Mouse (Mus musculus): ENCODE results near the gene Pou2f1. TPM values are rescaled to one million over a fixed set of nuclear protein-coding genes. Genes with fewer than 3 reads are reported as not detected.

Gene Pou2f1
- polyA plus RNA-seq, 1 experiment from 2014 or later = 28.0 TPM

GRCm38 (mm10) chr1:166031673-166032547 is 29.4 kb upstream of the Pou2f1 start:
- Histone ChIP-seq H3K4me1 (peaks cover 23% of the 10 kb centered on the region), H3K27ac (replicated peaks) (no peak overlapping the region), H3K36me3 (no peaks in the 10 kb centered on the region), H3K4me3 (no peak overlapping the region), H3K9me3 (replicated peaks) (no peaks in the 10 kb centered on the region), H3K27me3 (ENCODE audit: low read depth, poor library complexity, severe bottlenecking) (no peaks in the 10 kb centered on the region)
- DNase-seq (ENCODE audit: low spot score) = no peak
- 77% methylated on average over 7 of the region's 7 CpGs for WGBS

- peaks cover 13% of the 10 kb centered on the region for H3K4me1 ChIP-seq
- H3K9me3 ChIP-seq (replicated peaks) = no peaks in the 10 kb centered on the region
- no peak for DNase-seq (ENCODE audit: low spot score)
Measured at GRCm38 (mm10) chr1:166023981-166024380, 21.5 kb upstream of the Pou2f1 start.

DNA sequence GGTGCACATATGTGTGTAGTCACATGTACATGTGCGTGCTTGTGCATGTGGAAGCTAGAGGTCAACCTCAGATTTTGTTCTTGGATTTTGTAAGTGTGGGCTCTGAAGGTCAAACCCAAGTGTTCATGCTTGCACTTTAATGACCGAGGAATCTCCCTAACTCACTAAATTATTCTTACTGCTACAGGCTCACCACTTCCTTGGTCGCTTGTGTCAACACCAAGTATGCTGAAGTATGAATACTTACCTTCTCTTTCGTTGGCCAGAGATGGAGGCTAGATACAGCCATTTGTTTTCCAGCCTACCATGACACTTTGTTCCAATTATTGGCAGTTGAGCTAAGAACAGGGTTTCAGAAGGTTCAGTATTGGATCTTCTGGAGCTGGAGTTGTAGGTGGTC is 14.7 kb upstream of the Pou2f1 start:
- DNase-seq (ENCODE audit: low spot score) = no peak
- Histone ChIP-seq H3K4me3 (no peak overlapping the region), H3K36me3 (no peaks in the 10 kb centered on the region), H3K27me3 (ENCODE audit: low read depth, poor library complexity, severe bottlenecking) (no peaks in the 10 kb centered on the region), H3K9me3 (replicated peaks) (no peaks in the 10 kb centered on the region), H3K4me1 (no peaks in the 10 kb centered on the region), H3K27ac (replicated peaks) (no peak overlapping the region)
- WGBS = 89% methylated on average over 4 of the region's 4 CpGs

More at GRCm38 (mm10) chr1:166023981-166024380, 21.5 kb upstream of the Pou2f1 start:
- no peak overlapping the region for H3K27ac ChIP-seq (replicated peaks)
- no peaks in the 10 kb centered on the region for H3K36me3 ChIP-seq
- H3K4me3 ChIP-seq = no peak overlapping the region
- 33% methylated on average over 4 of the region's 4 CpGs for WGBS
- no peaks in the 10 kb centered on the region for H3K27me3 ChIP-seq (ENCODE audit: low read depth, poor library complexity, severe bottlenecking)

DNA sequence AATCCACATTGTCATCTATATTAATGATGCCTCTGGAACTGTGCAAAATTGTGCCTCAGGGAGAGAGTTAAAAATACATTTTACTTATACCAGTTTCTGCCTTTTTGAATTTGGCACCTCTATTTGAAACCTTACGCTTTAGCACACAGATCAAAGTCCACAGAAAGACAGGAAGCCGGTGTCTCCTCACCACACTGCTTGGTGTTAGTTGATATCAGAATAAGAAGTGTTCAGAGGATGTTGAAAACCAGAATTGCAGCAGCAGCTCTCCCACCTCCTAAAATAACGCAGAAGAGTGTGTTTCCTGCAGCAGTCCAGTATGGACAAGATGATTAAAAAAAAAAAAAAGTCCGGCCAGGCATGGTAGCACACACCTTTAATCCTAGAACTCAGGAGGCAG is 13.8 kb upstream of the Pou2f1 start:
- DNase-seq (ENCODE audit: low spot score) = no peak
- no peaks in the 10 kb centered on the region for H3K9me3 ChIP-seq (replicated peaks)
- WGBS = 82% methylated on average over 4 of the region's 4 CpGs

DNA sequence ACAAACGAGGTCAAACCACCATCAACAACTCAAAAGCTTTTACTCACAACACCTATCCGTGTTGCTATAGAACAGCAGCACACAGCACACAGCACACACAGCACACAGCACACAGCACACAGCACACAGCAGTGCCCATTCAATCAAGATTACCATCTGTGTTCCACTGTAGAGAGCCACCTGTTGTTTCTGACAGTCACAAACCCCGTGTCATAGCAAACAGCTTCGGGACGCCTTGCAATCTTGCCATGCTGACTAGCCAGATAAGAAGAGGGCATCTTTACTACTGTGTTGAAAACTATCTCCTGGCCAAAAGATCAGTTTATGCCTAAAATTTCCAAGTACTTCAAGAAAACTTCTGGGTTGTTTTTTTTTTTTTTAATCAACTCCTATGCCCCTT is 12.1 kb upstream of the Pou2f1 start:
- WGBS = 69% methylated on average over 5 of the region's 5 CpGs
- no peaks in the 10 kb centered on the region for H3K27me3 ChIP-seq (ENCODE audit: low read depth, poor library complexity, severe bottlenecking)
- no peak overlapping the region for H3K27ac ChIP-seq (replicated peaks)
- no peaks in the 10 kb centered on the region for H3K4me1 ChIP-seq
- no peak overlapping the region for H3K4me3 ChIP-seq
- H3K9me3 ChIP-seq (replicated peaks) = no peaks in the 10 kb centered on the region
- DNase-seq (ENCODE audit: low spot score) = no peak
- no peaks in the 10 kb centered on the region for H3K36me3 ChIP-seq

More for the DNA sequence above, 13.8 kb upstream of the Pou2f1 start:
- Histone ChIP-seq H3K36me3 (no peaks in the 10 kb centered on the region), H3K27ac (replicated peaks) (no peak overlapping the region), H3K4me3 (no peak overlapping the region), H3K27me3 (ENCODE audit: low read depth, poor library complexity, severe bottlenecking) (no peaks in the 10 kb centered on the region), H3K4me1 (no peaks in the 10 kb centered on the region)

DNA sequence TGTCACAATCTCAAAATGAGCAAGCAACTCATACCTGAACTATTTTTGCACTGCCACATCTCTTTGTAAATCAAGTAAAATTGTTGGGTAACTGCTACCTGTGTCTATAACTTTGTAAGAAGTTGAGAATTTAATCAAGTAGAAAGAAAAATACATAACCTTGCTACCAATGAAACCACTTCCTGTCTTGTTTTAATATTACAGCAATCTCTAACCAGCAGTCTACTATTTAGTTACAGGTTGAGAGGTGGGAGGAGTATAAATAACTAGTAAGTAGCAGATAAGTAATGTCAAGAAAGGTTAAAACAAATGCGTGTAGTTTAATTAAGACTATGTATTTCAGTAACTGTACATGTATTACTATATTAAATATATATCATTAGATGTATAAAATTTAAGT is 7.6 kb upstream of the Pou2f1 start:
- H3K9me3 ChIP-seq (replicated peaks) = no peaks in the 10 kb centered on the region
- no peaks in the 10 kb centered on the region for H3K36me3 ChIP-seq
- H3K27me3 ChIP-seq (ENCODE audit: low read depth, poor library complexity, severe bottlenecking) = no peaks in the 10 kb centered on the region
- 94% methylated on average over 1 of the region's 1 CpGs for WGBS
- H3K4me3 ChIP-seq = no peak overlapping the region
- no peak overlapping the region for H3K27ac ChIP-seq (replicated peaks)
- H3K4me1 ChIP-seq = no peaks in the 10 kb centered on the region
- no peak for DNase-seq (ENCODE audit: low spot score)

GRCm38 (mm10) chr1:166008634-166009350 is 6.3 kb upstream of the Pou2f1 start:
- 92% methylated on average over 5 of the region's 5 CpGs for WGBS
- H3K4me1 ChIP-seq = no peaks in the 10 kb centered on the region
- DNase-seq (ENCODE audit: low spot score) = no peak
- no peak overlapping the region for H3K27ac ChIP-seq (replicated peaks)
- no peaks in the 10 kb centered on the region for H3K9me3 ChIP-seq (replicated peaks)
- no peaks in the 10 kb centered on the region for H3K27me3 ChIP-seq (ENCODE audit: low read depth, poor library complexity, severe bottlenecking)
- no peak overlapping the region for H3K4me3 ChIP-seq
- no peaks in the 10 kb centered on the region for H3K36me3 ChIP-seq

DNA sequence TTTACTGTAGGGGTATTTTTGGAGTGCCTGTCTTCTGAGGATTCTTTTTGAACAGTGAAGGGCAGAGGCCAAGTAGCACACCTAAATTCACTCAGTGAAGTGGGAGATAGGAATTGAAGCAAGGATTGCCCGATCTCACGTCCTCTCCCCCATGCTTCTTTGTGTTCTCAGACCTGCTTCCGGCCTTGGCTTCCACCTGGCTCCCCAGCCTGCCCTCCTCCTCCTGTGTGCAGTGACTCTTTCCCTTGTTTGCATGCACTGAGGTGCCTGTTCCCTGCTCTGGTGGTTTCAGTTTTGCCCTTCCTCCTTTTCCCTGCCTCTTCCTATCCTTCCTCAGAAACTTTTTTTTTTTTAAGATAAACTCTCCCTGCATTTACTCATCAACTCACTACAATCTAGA is 4.5 kb upstream of the Pou2f1 start:
- no peaks in the 10 kb centered on the region for H3K27me3 ChIP-seq (ENCODE audit: low read depth, poor library complexity, severe bottlenecking)
- H3K36me3 ChIP-seq = no peaks in the 10 kb centered on the region
- H3K27ac ChIP-seq (replicated peaks) = no peak overlapping the region
- WGBS = 58% methylated on average over 3 of the region's 3 CpGs
- H3K4me3 ChIP-seq = no peak overlapping the region
- no peak for DNase-seq (ENCODE audit: low spot score)
- H3K4me1 ChIP-seq = no peaks in the 10 kb centered on the region
- H3K9me3 ChIP-seq (replicated peaks) = no peaks in the 10 kb centered on the region

- Histone ChIP-seq H3K36me3 (no peaks in the 10 kb centered on the region), H3K27ac (replicated peaks) (peak overlapping the region; percentile 99), H3K9me3 (replicated peaks) (no peaks in the 10 kb centered on the region), H3K4me3 (peak overlapping the region; percentile 82), H3K4me1 (peaks cover 31% of the 10 kb centered on the region), H3K27me3 (ENCODE audit: low read depth, poor library complexity, severe bottlenecking) (no peaks in the 10 kb centered on the region)
- peak; percentile 87 for DNase-seq (ENCODE audit: low spot score)
- WGBS = under 1% methylated on average over 61 of the region's 61 CpGs
Measured at GRCm38 (mm10) chr1:166003181-166004022, 924 bp upstream of the Pou2f1 start.

DNA sequence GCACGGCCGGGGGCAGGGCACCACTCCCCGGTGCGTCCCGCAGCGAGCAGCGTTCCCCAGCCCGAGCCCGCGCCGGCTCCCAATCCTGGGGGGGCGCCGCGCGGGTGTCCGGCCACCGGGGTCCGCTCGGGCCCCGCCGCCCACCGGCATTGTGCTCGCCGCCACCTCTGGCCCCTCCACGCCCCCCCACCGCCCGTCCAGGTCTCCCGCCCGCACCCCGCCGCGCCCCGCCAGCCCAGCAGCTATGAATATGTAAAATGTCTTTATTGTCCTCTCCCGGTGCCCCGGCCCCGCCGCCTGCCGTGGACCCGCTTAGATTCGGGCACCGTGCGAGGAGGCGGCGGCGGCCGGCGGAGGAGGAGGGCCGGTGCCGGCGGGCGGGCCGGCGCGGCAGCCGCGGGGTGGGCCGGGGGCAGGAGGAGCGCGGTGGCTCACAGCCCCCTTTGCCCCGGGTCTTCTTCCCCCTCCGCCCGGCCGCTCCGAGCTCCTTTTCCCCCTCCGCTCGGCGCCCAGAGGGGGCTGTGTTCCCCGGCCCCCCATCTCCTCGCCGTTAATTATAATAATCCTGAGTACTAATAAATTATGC is 481 bp downstream of the Pou2f1 start:
- Histone ChIP-seq H3K4me3 (peak overlapping the region; percentile 82), H3K9me3 (replicated peaks) (no peaks in the 10 kb centered on the region), H3K27me3 (ENCODE audit: low read depth, poor library complexity, severe bottlenecking) (no peaks in the 10 kb centered on the region), H3K4me1 (peaks cover 44% of the 10 kb centered on the region), H3K27ac (replicated peaks) (peak overlapping the region; percentile 99), H3K36me3 (no peaks in the 10 kb centered on the region)
- 2% methylated on average over 59 of the region's 70 CpGs for WGBS
- DNase-seq (ENCODE audit: low spot score) = no peak

DNA sequence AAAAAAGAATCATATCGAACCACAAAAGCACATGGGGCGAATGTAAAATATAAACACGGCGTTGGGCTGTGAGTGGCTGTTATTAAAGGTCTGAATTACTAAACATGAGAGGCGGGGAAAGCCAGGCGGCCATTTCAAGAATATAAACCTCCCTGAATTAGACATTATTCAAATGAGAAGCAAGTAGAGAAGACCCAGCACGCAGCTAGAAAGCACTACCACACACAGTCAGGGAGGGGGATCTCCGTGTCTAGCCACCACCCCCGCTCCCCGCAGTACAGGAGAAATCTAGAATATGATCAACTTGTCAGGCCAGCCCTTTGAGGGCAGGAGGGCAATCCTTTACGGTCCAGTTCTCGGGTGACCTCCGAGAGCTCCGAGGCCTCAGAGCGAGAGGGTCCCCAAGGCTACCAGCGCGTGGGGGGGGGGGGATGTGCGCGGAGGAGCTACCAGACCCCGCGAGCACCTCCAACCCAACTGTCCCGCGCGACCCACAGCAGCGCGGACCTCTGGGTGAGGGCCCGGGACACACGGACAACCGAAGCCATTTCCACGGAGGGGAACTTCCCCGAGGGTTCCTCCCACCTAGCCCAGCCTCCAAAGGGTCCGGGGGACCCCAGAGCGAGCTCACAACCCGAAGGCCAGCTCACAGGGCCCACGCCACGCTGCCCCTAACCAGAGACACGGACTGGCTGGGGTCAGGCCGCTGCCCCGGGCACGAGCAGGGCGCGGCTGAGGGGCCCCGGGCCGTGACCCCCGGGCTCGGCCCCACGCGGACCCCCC is 1.2 kb downstream of the Pou2f1 start:
- H3K9me3 ChIP-seq (replicated peaks) = no peaks in the 10 kb centered on the region
- WGBS = 2% methylated on average over 48 of the region's 48 CpGs
- peak overlapping the region; percentile 82 for H3K4me3 ChIP-seq
- H3K36me3 ChIP-seq = no peaks in the 10 kb centered on the region
- peaks cover 44% of the 10 kb centered on the region for H3K4me1 ChIP-seq
- peak overlapping the region; percentile 99 for H3K27ac ChIP-seq (replicated peaks)
- DNase-seq (ENCODE audit: low spot score) = peak; percentile 64
- H3K27me3 ChIP-seq (ENCODE audit: low read depth, poor library complexity, severe bottlenecking) = no peaks in the 10 kb centered on the region
